Mouse (Mus musculus): ENCODE results near the gene Gpc1. TPM values are rescaled to one million over a fixed set of nuclear protein-coding genes. Genes with fewer than 3 reads are reported as not detected.
A peak's percentile ranks its signal among the peaks of the same experiment; 100 is the strongest.

The Gpc1 gene
- polyA plus RNA-seq, 1 experiment, result 380 TPM

DNA sequence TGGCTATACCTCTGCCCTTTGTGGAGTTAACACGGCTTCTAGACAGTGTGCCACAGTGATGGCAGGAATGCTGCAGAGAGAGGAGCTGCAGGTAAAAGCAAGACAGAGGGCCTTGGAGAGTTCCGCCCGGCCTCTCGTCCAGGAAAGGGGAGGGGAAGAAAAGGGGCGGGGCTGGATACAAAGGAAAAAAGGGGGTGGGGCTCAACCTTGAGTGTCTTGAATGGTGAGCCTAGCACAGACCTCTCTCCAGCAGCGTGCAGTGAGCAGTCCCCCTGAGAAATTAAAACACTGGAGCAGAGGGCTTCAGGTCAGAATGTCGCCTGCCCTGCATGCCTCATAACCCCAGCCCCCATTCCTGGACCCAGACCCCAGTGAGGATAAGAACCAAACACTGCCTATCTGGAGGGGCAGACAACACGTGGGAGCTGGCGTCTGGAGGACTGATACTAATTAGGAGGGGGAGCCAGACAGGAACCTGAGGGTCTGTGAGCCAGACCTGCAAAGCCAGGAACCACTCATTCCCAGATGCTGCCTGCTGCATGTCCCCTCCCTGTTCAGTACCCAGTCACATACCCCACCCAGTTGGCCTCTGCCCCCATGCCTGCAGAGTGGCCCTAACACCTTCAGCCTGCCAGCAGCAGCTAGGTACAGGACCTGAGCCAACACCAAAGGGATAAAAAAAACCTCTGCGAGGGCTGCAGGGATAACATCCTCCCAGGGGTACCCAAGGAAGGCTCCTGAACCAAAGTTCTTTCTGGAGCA, 40.2 kb upstream of the Gpc1 start:
- H3K36me3 ChIP-seq (ENCODE audit: control insufficient read depth, insufficient read depth), result no peaks in the 10 kb centered on the region
- no peaks in the 10 kb centered on the region for H3K27me3 ChIP-seq (ENCODE audit: control insufficient read depth, insufficient read depth, insufficient read length)
- H3K79me2 ChIP-seq (ENCODE audit: control insufficient read depth, insufficient read depth), result no peaks in the 10 kb centered on the region
- no peak for TF ChIP-seq MYOG (IDR thresholded peaks at IDR 0.05; ENCODE audit: control insufficient read depth, extremely low read depth, insufficient read length)
- no peak for TF ChIP-seq CTCF (IDR thresholded peaks at IDR 0.05; ENCODE audit: control insufficient read depth, insufficient read depth, insufficient read length)
- TF ChIP-seq MYOD1 (IDR thresholded peaks at IDR 0.05; ENCODE audit: control insufficient read depth, insufficient read length, low read depth), result no peak
- no peak for TF ChIP-seq USF1 (IDR thresholded peaks at IDR 0.05; ENCODE audit: low read depth)
- no peak for TF ChIP-seq FOSL1 (IDR thresholded peaks at IDR 0.05; ENCODE audit: insufficient read depth, low read length, poor library complexity, severe bottlenecking)
- TF ChIP-seq CEBPB (IDR thresholded peaks at IDR 0.05; ENCODE audit: low read depth), result no peak
- no peak for TF ChIP-seq MAX (IDR thresholded peaks at IDR 0.05)
- no peak overlapping the region for H3ac ChIP-seq (ENCODE audit: control insufficient read depth, insufficient read length, low read depth)
- no peak overlapping the region for H3K4me3 ChIP-seq (ENCODE audit: insufficient read depth, poor library complexity, severe bottlenecking)
- H3K79me3 ChIP-seq (ENCODE audit: low read depth), result no peaks in the 10 kb centered on the region

DNA sequence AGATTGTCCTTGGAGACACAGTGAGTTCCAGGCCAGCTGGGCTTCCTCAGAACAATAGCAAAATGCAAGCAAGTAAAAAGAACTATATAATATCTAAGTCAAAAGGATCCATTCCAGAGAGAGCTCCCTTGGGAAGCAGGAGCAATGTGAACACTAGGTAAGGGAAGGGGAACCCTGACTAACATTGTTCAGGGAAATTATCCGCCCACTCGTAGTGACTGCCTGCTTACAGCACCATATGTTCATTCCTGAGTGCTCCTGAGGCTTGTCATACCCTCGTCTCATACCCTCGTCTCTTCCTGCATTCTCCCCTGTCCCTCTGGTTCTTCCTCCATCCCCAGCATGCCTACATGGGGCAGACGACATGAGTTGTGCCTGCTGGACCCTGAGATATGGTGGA, 37.7 kb upstream of the Gpc1 start:
- Histone ChIP-seq H3ac (ENCODE audit: control insufficient read depth, insufficient read length, low read depth) (no peak overlapping the region), H3K36me3 (ENCODE audit: control insufficient read depth, insufficient read depth) (no peaks in the 10 kb centered on the region), H3K79me3 (ENCODE audit: low read depth) (no peaks in the 10 kb centered on the region), H3K27me3 (ENCODE audit: control insufficient read depth, insufficient read depth, insufficient read length) (no peaks in the 10 kb centered on the region), H3K79me2 (ENCODE audit: control insufficient read depth, insufficient read depth) (no peaks in the 10 kb centered on the region), H3K4me3 (ENCODE audit: insufficient read depth, poor library complexity, severe bottlenecking) (no peak overlapping the region)
- TF ChIP-seq MYOD1 (IDR thresholded peaks at IDR 0.05; ENCODE audit: control insufficient read depth, insufficient read length, low read depth), result no peak
- TF ChIP-seq CEBPB (IDR thresholded peaks at IDR 0.05; ENCODE audit: low read depth), result no peak
- no peak for TF ChIP-seq MYOG (IDR thresholded peaks at IDR 0.05; ENCODE audit: control insufficient read depth, extremely low read depth, insufficient read length)
- no peak for TF ChIP-seq FOSL1 (IDR thresholded peaks at IDR 0.05; ENCODE audit: insufficient read depth, low read length, poor library complexity, severe bottlenecking)
- TF ChIP-seq CTCF (IDR thresholded peaks at IDR 0.05; ENCODE audit: control insufficient read depth, insufficient read depth, insufficient read length), result no peak
- no peak for TF ChIP-seq USF1 (IDR thresholded peaks at IDR 0.05; ENCODE audit: low read depth)
- no peak for TF ChIP-seq MAX (IDR thresholded peaks at IDR 0.05)

GRCm38 (mm10) chr1:92798425-92798824, 33.0 kb upstream of the Gpc1 start:
- Histone ChIP-seq H3ac (ENCODE audit: control insufficient read depth, insufficient read length, low read depth) (no peak overlapping the region), H3K36me3 (ENCODE audit: control insufficient read depth, insufficient read depth) (no peaks in the 10 kb centered on the region), H3K79me2 (ENCODE audit: control insufficient read depth, insufficient read depth) (no peaks in the 10 kb centered on the region), H3K4me3 (ENCODE audit: insufficient read depth, poor library complexity, severe bottlenecking) (no peak overlapping the region), H3K27me3 (ENCODE audit: control insufficient read depth, insufficient read depth, insufficient read length) (no peaks in the 10 kb centered on the region), H3K79me3 (ENCODE audit: low read depth) (no peaks in the 10 kb centered on the region)
- TF ChIP-seq MYOG (IDR thresholded peaks at IDR 0.05; ENCODE audit: control insufficient read depth, extremely low read depth, insufficient read length), result no peak
- no peak for TF ChIP-seq MYOD1 (IDR thresholded peaks at IDR 0.05; ENCODE audit: control insufficient read depth, insufficient read length, low read depth)
- TF ChIP-seq MAX (IDR thresholded peaks at IDR 0.05), result no peak
- TF ChIP-seq FOSL1 (IDR thresholded peaks at IDR 0.05; ENCODE audit: insufficient read depth, low read length, poor library complexity, severe bottlenecking), result no peak
- no peak for TF ChIP-seq CEBPB (IDR thresholded peaks at IDR 0.05; ENCODE audit: low read depth)
- no peak for TF ChIP-seq USF1 (IDR thresholded peaks at IDR 0.05; ENCODE audit: low read depth)
- TF ChIP-seq CTCF (IDR thresholded peaks at IDR 0.05; ENCODE audit: control insufficient read depth, insufficient read depth, insufficient read length), result no peak

DNA sequence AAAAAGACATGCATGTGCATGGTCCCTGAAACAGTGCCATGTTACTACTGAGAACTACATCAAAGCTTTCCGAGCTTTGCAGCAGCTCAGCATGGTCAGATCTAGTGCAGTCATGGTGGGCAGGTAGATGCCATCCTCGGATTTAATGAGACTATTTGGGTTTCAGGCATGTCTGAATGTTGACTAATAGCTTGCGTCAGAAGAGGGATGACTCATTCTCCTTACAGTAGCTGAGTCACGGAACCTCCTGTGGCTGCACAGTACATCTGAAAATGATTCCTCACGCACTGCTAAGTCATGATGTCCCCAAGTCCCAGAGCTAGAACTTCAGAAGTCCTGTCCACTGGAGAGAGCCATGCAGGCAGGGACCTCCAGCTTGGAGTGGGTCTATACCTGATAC, 31.8 kb upstream of the Gpc1 start:
- Histone ChIP-seq H3K36me3 (ENCODE audit: control insufficient read depth, insufficient read depth) (no peaks in the 10 kb centered on the region), H3K79me3 (ENCODE audit: low read depth) (no peaks in the 10 kb centered on the region), H3K27me3 (ENCODE audit: control insufficient read depth, insufficient read depth, insufficient read length) (no peaks in the 10 kb centered on the region), H3K4me3 (ENCODE audit: insufficient read depth, poor library complexity, severe bottlenecking) (no peak overlapping the region), H3ac (ENCODE audit: control insufficient read depth, insufficient read length, low read depth) (no peak overlapping the region), H3K79me2 (ENCODE audit: control insufficient read depth, insufficient read depth) (no peaks in the 10 kb centered on the region)
- peak; percentile 70 for TF ChIP-seq MYOD1 (IDR thresholded peaks at IDR 0.05; ENCODE audit: control insufficient read depth, insufficient read length, low read depth)
- TF ChIP-seq CEBPB (IDR thresholded peaks at IDR 0.05; ENCODE audit: low read depth), result peak; percentile 92
- peak; percentile 84 for TF ChIP-seq MAX (IDR thresholded peaks at IDR 0.05)
- TF ChIP-seq MYOG (IDR thresholded peaks at IDR 0.05; ENCODE audit: control insufficient read depth, extremely low read depth, insufficient read length), result no peak
- TF ChIP-seq FOSL1 (IDR thresholded peaks at IDR 0.05; ENCODE audit: insufficient read depth, low read length, poor library complexity, severe bottlenecking), result peak; percentile 100
- TF ChIP-seq CTCF (IDR thresholded peaks at IDR 0.05; ENCODE audit: control insufficient read depth, insufficient read depth, insufficient read length), result no peak
- TF ChIP-seq USF1 (IDR thresholded peaks at IDR 0.05; ENCODE audit: low read depth), result no peak

DNA sequence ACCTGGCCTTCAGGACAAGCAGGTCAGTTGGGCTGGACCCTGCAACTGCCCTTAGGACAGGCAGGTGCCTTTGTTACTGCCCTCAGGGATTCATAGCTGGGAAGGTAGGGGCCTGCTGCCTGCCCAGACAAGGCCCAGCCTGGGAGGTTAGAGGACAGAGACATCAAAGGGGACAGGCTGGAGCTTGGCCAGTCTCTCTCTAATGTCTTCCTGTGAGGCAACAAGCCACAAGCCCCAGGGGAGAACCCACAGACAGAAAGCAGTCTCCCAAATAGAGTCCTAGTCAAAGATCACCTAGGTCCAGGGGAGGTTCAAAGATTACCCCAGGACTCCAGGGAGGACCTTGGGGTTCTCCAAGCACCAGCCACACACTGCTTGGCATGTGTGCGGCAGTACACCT, 29.1 kb upstream of the Gpc1 start:
- TF ChIP-seq FOSL1 (IDR thresholded peaks at IDR 0.05; ENCODE audit: insufficient read depth, low read length, poor library complexity, severe bottlenecking) (no peak), CEBPB (IDR thresholded peaks at IDR 0.05; ENCODE audit: low read depth) (peak; percentile 83)
- no peaks in the 10 kb centered on the region for H3K36me3 ChIP-seq (ENCODE audit: control insufficient read depth, insufficient read depth)
- no peaks in the 10 kb centered on the region for H3K79me2 ChIP-seq (ENCODE audit: control insufficient read depth, insufficient read depth)
- no peaks in the 10 kb centered on the region for H3K27me3 ChIP-seq (ENCODE audit: control insufficient read depth, insufficient read depth, insufficient read length)
- H3K4me3 ChIP-seq (ENCODE audit: insufficient read depth, poor library complexity, severe bottlenecking), result no peak overlapping the region
- no peak overlapping the region for H3ac ChIP-seq (ENCODE audit: control insufficient read depth, insufficient read length, low read depth)
- no peaks in the 10 kb centered on the region for H3K79me3 ChIP-seq (ENCODE audit: low read depth)

- Histone ChIP-seq H3K36me3 (ENCODE audit: control insufficient read depth, insufficient read depth) (no peaks in the 10 kb centered on the region), H3K79me3 (ENCODE audit: low read depth) (no peaks in the 10 kb centered on the region), H3K4me3 (ENCODE audit: insufficient read depth, poor library complexity, severe bottlenecking) (no peak overlapping the region), H3K79me2 (ENCODE audit: control insufficient read depth, insufficient read depth) (no peaks in the 10 kb centered on the region), H3ac (ENCODE audit: control insufficient read depth, insufficient read length, low read depth) (no peak overlapping the region), H3K27me3 (ENCODE audit: control insufficient read depth, insufficient read depth, insufficient read length) (no peaks in the 10 kb centered on the region)
- TF ChIP-seq MAX (IDR thresholded peaks at IDR 0.05) (no peak), FOSL1 (IDR thresholded peaks at IDR 0.05; ENCODE audit: insufficient read depth, low read length, poor library complexity, severe bottlenecking) (no peak), CTCF (IDR thresholded peaks at IDR 0.05; ENCODE audit: control insufficient read depth, insufficient read depth, insufficient read length) (no peak), MYOG (IDR thresholded peaks at IDR 0.05; ENCODE audit: control insufficient read depth, extremely low read depth, insufficient read length) (no peak), CEBPB (IDR thresholded peaks at IDR 0.05; ENCODE audit: low read depth) (no peak), USF1 (IDR thresholded peaks at IDR 0.05; ENCODE audit: low read depth) (no peak), MYOD1 (IDR thresholded peaks at IDR 0.05; ENCODE audit: control insufficient read depth, insufficient read length, low read depth) (no peak)
Measured at GRCm38 (mm10) chr1:92803376-92803775, 28.1 kb upstream of the Gpc1 start.
